In the genomic region with DNA sequence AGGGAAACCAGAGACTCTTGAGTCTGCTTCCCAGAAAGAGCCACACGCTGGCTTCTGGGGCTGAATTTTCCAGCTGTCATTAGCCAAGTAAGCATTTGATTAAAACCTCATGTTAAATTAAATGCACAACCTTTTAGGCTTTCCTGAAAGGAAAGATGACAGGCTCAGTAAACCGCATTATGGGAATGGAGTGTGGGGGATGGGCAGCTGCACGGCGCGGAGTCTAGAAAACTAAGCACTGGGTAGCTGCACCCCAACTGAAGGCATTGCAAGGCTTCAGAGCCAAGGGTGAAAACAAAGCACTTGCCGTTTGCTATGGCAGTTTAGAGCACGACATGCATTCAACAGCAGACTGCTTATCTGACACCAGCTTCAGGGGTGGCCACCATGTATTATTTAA, we compare ENCODE assay signal across 7 mouse cellular contexts. TPM values are rescaled to one million over a fixed set of nuclear protein-coding genes. Genes with fewer than 3 reads are reported as not detected.
DNase-seq lines count a peak whose midpoint lies in the region; ATAC-seq and TF ChIP-seq lines count a peak whose summit lies in the region.

No protein-coding gene starts in this region.

- peaks cover 36% of the 10 kb centered on the region; the same call in 1 of the 2 replicates for H3K79me2 ChIP-seq in liver, adult 2 months (ENCODE audit: control insufficient read depth, insufficient read depth, low read length)

- H3K27me3 ChIP-seq in liver, adult 2 months (ENCODE audit: control insufficient read depth, insufficient read depth, low read length), result no peaks in the 10 kb centered on the region
- H3K27me3 ChIP-seq in forebrain, embryonic 11.5 days (ENCODE audit: control insufficient read depth, insufficient read depth, low read length), result peaks cover 4% of the 10 kb centered on the region; the same call in 1 of the 2 replicates
- H3K27me3 ChIP-seq in intestine, embryonic 15.5 days (replicated peaks), result 0 out of 2 replicates have a peak, but pooled peaks cover 2% of the 10 kb centered on the region
- peaks cover 32% of the 10 kb centered on the region for H3K27me3 ChIP-seq in neural tube, embryonic 13.5 days

- peak overlapping the region; percentile 50 for H3K9ac ChIP-seq in liver, adult 2 months (ENCODE audit: low read depth, low read length)
- peak overlapping the region; percentile 4; the same call in 1 of the 2 replicates for H3K9ac ChIP-seq in forebrain, embryonic 11.5 days (ENCODE audit: low read length)
- H3K9ac ChIP-seq in intestine, embryonic 15.5 days, result no peak overlapping the region
- peak overlapping the region; percentile 80 for H3K9ac ChIP-seq in neural tube, embryonic 13.5 days

- H3K9me3 ChIP-seq in forebrain, embryonic 11.5 days (ENCODE audit: control insufficient read depth, low read length), result no peaks in the 10 kb centered on the region
- H3K9me3 ChIP-seq in intestine, embryonic 15.5 days, result no peaks in the 10 kb centered on the region
- no peaks in the 10 kb centered on the region for H3K9me3 ChIP-seq in neural tube, embryonic 13.5 days

- peak; percentile 35 for DNase-seq in liver, adult 2 months (ENCODE audit: extremely low read depth, low read depth, low spot score)
- DNase-seq in liver, result no peak
- no peak for DNase-seq in forebrain, embryonic 11.5 days (ENCODE audit: low spot score)
- DNase-seq in T-cell, adult 2 months (ENCODE audit: low spot score), result no peak
- DNase-seq in natural killer cell, adult 2 months (ENCODE audit: low spot score in 2 of 2), result no peak

- no peak for ATAC-seq in forebrain, embryonic 11.5 days (replicated peaks; ENCODE audit: low FRiP score)
- ATAC-seq in intestine, embryonic 15.5 days, result no peak
- no peak for ATAC-seq in neural tube, embryonic 13.5 days (ENCODE audit: low read depth)

- H3K4me1 ChIP-seq in liver, adult 2 months (ENCODE audit: control insufficient read depth, insufficient read depth, low read length), result peaks cover 25% of the 10 kb centered on the region
- peaks cover 25% of the 10 kb centered on the region; the same call in 1 of the 2 replicates for H3K4me1 ChIP-seq in forebrain, embryonic 11.5 days (replicated peaks; ENCODE audit: control insufficient read depth, insufficient read depth, low read length)
- H3K4me1 ChIP-seq in intestine, embryonic 15.5 days (replicated peaks), result peaks cover 21% of the 10 kb centered on the region
- peaks cover 69% of the 10 kb centered on the region for H3K4me1 ChIP-seq in neural tube, embryonic 13.5 days (replicated peaks)

- peak overlapping the region; percentile 57 for H3K4me3 ChIP-seq in liver, adult 2 months (ENCODE audit: insufficient read depth, low read depth, low read length)
- H3K4me3 ChIP-seq in forebrain, embryonic 11.5 days (ENCODE audit: low read depth, low read length), result peak overlapping the region; percentile 68
- peak overlapping the region; percentile 66 for H3K4me3 ChIP-seq in intestine, embryonic 15.5 days (replicated peaks)
- peak overlapping the region; percentile 67 for H3K4me3 ChIP-seq in neural tube, embryonic 13.5 days

- H3K4me2 ChIP-seq in forebrain, embryonic 11.5 days (ENCODE audit: low read depth, low read length, severe bottlenecking), result peak overlapping the region; percentile 93
- H3K4me2 ChIP-seq in intestine, embryonic 15.5 days (replicated peaks), result peak overlapping the region; percentile 99
- peak overlapping the region; percentile 98 for H3K4me2 ChIP-seq in neural tube, embryonic 13.5 days

- no peak for TF ChIP-seq POLR2A in liver, adult 2 months (IDR thresholded peaks at IDR 0.05; ENCODE audit: extremely low read depth, insufficient read depth, low read length)

- peak overlapping the region; percentile 34; the same call in 1 of the 2 replicates for H3K27ac ChIP-seq in liver, adult 2 months (replicated peaks; ENCODE audit: insufficient read depth, low read depth, low read length)
- no peak overlapping the region for H3K27ac ChIP-seq in forebrain, embryonic 11.5 days (ENCODE audit: low read depth, low read length)
- no peak overlapping the region for H3K27ac ChIP-seq in intestine, embryonic 15.5 days
- H3K27ac ChIP-seq in neural tube, embryonic 13.5 days (replicated peaks), result no peak overlapping the region

- WGBS in liver, adult 2 months, result 19% methylated on average over 7 of the region's 7 CpGs
- 10% methylated on average over 7 of the region's 7 CpGs for WGBS in forebrain, embryonic 11.5 days
- WGBS in intestine, embryonic 15.5 days, result 36% methylated on average over 7 of the region's 7 CpGs
- WGBS in neural tube, embryonic 13.5 days, result 30% methylated on average over 7 of the region's 7 CpGs

- no peak for TF ChIP-seq CTCF in liver, adult 2 months (IDR thresholded peaks at IDR 0.05; ENCODE audit: low read depth, low read length)

- no peaks in the 10 kb centered on the region for H3K36me3 ChIP-seq in liver, adult 2 months (ENCODE audit: control insufficient read depth, insufficient read depth, low read length)
- H3K36me3 ChIP-seq in forebrain, embryonic 11.5 days (ENCODE audit: control insufficient read depth, insufficient read depth, low read length), result no peaks in the 10 kb centered on the region
- H3K36me3 ChIP-seq in intestine, embryonic 15.5 days, result no peaks in the 10 kb centered on the region
- H3K36me3 ChIP-seq in neural tube, embryonic 13.5 days, result no peaks in the 10 kb centered on the region

RNA-seq across cellular contexts. Expression of a gene that starts 2.1 kb away (rescaled TPM):
- total RNA-seq in liver, adult 2 months (2014; rRNA removed), result 6.5 and 8.6 TPM in 2 replicates
- 15.1 and 17.3 TPM in 2 replicates for polyA plus RNA-seq in liver, adult 2 months (2012; rRNA removed)
- polyA plus RNA-seq in forebrain, embryonic 11.5 days (2014; fragmentation: Nextera tagmentation; extraction: Ambion mirVana), result 14.1 and 15.9 TPM in 2 replicates
- polyA plus RNA-seq in intestine, embryonic 15.5 days (2015; fragmentation: Nextera tagmentation; extraction: Ambion mirVana), result 4.5 and 4.8 TPM in 2 replicates
- polyA plus RNA-seq in neural tube, embryonic 13.5 days (2015; fragmentation: Nextera tagmentation; extraction: Ambion mirVana), result 12.1 and 13.2 TPM in 2 replicates
